Mouse (Mus musculus) forebrain, embryonic 15.5 days (tissue): ENCODE measurements at regions not wholly inside any gene's neighbourhood (a gene's known extent, or its start where the extent isn't known, plus 50 kb on each side); places are given as distances from the start of the nearest gene placed in this dataset.
"Not testable (repeated sequence)": the region's sequence is repeated elsewhere in the genome, so short reads cannot be mapped to it uniquely, and the experiment has no call there.

ENCODE experiments used
- ATAC-seq: fragments of 200-750 bp; cut with Nextera tagmentation; replicated peaks from 2 replicates; pipeline ENCODE4 v1.8.0; 2017; ENCODE audit warnings: mild to moderate bottlenecking, moderate TSS enrichment, moderate library complexity
- H3K27ac ChIP-seq: fragments of 300-500 bp; sonication (generic); replicated peaks from 2 replicates; pipeline ENCODE4 v1.5.1; 2015; ENCODE audit warnings: mild to moderate bottlenecking, inconsistent platforms
- H3K27me3 ChIP-seq: fragments of 300-500 bp; sonication (generic); 2 replicates; pipeline ENCODE4 v1.6.1; 2015; ENCODE audit warnings: inconsistent platforms
- H3K36me3 ChIP-seq: fragments of 300-500 bp; sonication (generic); 2 replicates; pipeline ENCODE4 v1.6.1; 2015; ENCODE audit warnings: mild to moderate bottlenecking, inconsistent platforms
- H3K4me1 ChIP-seq: fragments of 300-500 bp; sonication (generic); 2 replicates; pipeline ENCODE4 v1.6.1; 2015; ENCODE audit warnings: inconsistent platforms
- H3K4me2 ChIP-seq: fragments of 300-500 bp; sonication (generic); replicated peaks from 2 replicates; pipeline ENCODE4 v1.6.1; 2015; ENCODE audit warnings: mild to moderate bottlenecking, inconsistent platforms
- H3K4me3 ChIP-seq: fragments of 300-500 bp; sonication (generic); 2 replicates; pipeline ENCODE4 v1.5.1; 2015; ENCODE audit warnings: mild to moderate bottlenecking, inconsistent platforms
- H3K9ac ChIP-seq: fragments of 300-500 bp; sonication (generic); replicated peaks from 2 replicates; pipeline ENCODE4 v1.6.1; 2015; ENCODE audit warnings: mild to moderate bottlenecking, inconsistent platforms
- H3K9me3 ChIP-seq: fragments of 300-500 bp; sonication (generic); 2 replicates; pipeline ENCODE4 v1.6.1; 2016; ENCODE audit warnings: inconsistent platforms
- WGBS: fragments of 180-500 bp; shearing (Covaris S2); methylation state at CpG from one replicate; pipeline ENCODE4 v1.1.7; 2015; ENCODE audit warnings: mixed read lengths; 5-methylcytosine and 5-hydroxymethylcytosine counted together

DNA sequence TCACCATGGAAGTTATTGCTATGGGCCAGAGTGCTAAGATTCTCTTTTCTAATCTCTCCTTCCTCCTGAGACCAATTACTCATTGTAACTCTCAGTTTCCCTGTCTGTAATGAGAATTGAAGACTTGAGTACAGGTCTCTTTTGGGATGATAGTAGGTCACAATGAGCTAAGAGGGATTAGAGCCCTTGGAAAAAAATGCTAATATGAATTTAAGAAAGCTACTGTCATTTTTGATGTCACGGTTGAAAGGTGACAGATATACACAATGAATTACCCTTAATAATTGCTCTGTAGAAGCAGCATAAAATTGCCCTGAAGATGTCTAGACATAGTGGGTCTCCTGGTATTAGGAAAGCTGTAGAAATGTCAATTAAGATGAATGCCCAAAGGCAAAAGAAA is 178.2 kb downstream of the Kcna4 start:
- no peaks in the 10 kb centered on the region for H3K36me3 ChIP-seq
- no peaks in the 10 kb centered on the region for H3K9me3 ChIP-seq
- no peak overlapping the region for H3K9ac ChIP-seq
- WGBS = 84% methylated on average over 1 of the region's 1 CpGs
- no peak overlapping the region for H3K4me2 ChIP-seq
- no peak overlapping the region for H3K27ac ChIP-seq
- H3K27me3 ChIP-seq = no peaks in the 10 kb centered on the region
- no peak for ATAC-seq
- H3K4me1 ChIP-seq = no peaks in the 10 kb centered on the region
- no peak overlapping the region for H3K4me3 ChIP-seq

DNA sequence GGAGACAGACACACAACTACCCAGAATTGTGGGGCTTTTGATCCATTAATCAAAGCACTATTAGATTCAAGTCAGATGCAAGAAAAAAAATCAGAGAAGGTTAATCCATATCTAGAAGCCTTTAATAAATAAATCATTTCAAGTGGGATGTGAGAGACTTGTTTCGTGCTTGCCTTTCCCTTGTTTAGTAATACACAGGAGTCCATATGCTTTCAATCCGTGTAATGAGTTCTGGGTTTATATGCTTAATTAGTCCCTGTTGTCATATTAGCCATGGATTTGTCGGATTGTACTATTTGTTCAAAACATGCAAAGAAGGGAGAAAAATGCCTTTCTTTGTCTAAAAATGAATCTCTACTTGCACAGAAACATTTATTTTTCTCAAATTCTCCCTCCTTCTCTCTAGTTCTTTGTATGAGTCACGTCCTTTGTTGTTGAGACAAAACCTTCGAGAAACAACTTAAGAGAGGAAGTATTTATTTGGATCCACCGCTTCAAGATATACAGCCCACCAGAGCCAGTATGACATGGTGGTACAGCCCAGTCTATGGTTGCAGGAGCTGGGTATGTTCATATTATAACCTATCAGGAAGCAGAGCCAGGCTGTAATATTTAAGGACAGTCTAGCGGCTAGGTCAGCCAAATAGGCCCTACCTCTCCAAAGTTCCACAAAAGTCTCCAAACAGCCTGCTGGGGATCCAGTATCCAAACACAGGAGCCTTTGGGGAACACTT is 213.4 kb downstream of the Kcna4 start:
- Histone ChIP-seq H3K9ac (no peak overlapping the region), H3K27ac (no peak overlapping the region), H3K4me2 (no peak overlapping the region), H3K27me3 (no peaks in the 10 kb centered on the region), H3K4me3 (no peak overlapping the region), H3K9me3 (no peaks in the 10 kb centered on the region), H3K4me1 (no peaks in the 10 kb centered on the region), H3K36me3 (no peaks in the 10 kb centered on the region)
- 55% methylated on average over 7 of the region's 7 CpGs for WGBS
- no peak for ATAC-seq

- Histone ChIP-seq H3K4me2 (no peak overlapping the region), H3K9ac (no peak overlapping the region), H3K9me3 (no peaks in the 10 kb centered on the region), H3K27ac (no peak overlapping the region), H3K36me3 (no peaks in the 10 kb centered on the region), H3K4me1 (no peaks in the 10 kb centered on the region), H3K27me3 (no peaks in the 10 kb centered on the region), H3K4me3 (no peak overlapping the region)
- 0 out of 2 replicates have a peak, but pooled peaks have one; percentile 19 for ATAC-seq
Measured at GRCm38 (mm10) chr2:107507426-107508167, 217.2 kb downstream of the Kcna4 start.

GRCm38 (mm10) chr2:107515486-107515885 is 225.0 kb downstream of the Kcna4 start:
- not testable (repeated sequence) for H3K4me1 ChIP-seq, H3K27me3 ChIP-seq, H3K4me3 ChIP-seq, H3K9ac ChIP-seq, H3K4me2 ChIP-seq, H3K27ac ChIP-seq, H3K9me3 ChIP-seq, ATAC-seq, H3K36me3 ChIP-seq
- 79% methylated on average over 1 of the region's 1 CpGs for WGBS

- H3K27me3 ChIP-seq = no peaks in the 10 kb centered on the region
- H3K4me1 ChIP-seq = no peaks in the 10 kb centered on the region
- 0 out of 2 replicates have a peak, but pooled peaks cover 3% of the 10 kb centered on the region for H3K9me3 ChIP-seq
- no peaks in the 10 kb centered on the region for H3K36me3 ChIP-seq
- H3K4me3 ChIP-seq = no peak overlapping the region
- H3K27ac ChIP-seq = no peak overlapping the region
- WGBS = 76% methylated on average over 1 of the region's 1 CpGs
- no peak for ATAC-seq
- no peak overlapping the region for H3K9ac ChIP-seq
- no peak overlapping the region for H3K4me2 ChIP-seq
Measured at GRCm38 (mm10) chr2:107518107-107518506, 227.7 kb downstream of the Kcna4 start.

GRCm38 (mm10) chr2:107518759-107519158 is 228.3 kb downstream of the Kcna4 start:
- Histone ChIP-seq H3K27me3 (no peaks in the 10 kb centered on the region), H3K9ac (no peak overlapping the region), H3K4me3 (no peak overlapping the region), H3K4me1 (no peaks in the 10 kb centered on the region), H3K4me2 (no peak overlapping the region), H3K27ac (no peak overlapping the region), H3K36me3 (no peaks in the 10 kb centered on the region), H3K9me3 (0 out of 2 replicates have a peak, but pooled peaks cover 4% of the 10 kb centered on the region)
- ATAC-seq = no peak
- 87% methylated on average over 2 of the region's 2 CpGs for WGBS

GRCm38 (mm10) chr2:107519326-107519725 is 228.9 kb downstream of the Kcna4 start:
- Histone ChIP-seq H3K9me3 (0 out of 2 replicates have a peak, but pooled peaks cover 4% of the 10 kb centered on the region), H3K36me3 (no peaks in the 10 kb centered on the region), H3K4me1 (no peaks in the 10 kb centered on the region), H3K27me3 (no peaks in the 10 kb centered on the region), H3K9ac (no peak overlapping the region), H3K4me2 (no peak overlapping the region), H3K27ac (no peak overlapping the region), H3K4me3 (no peak overlapping the region)
- ATAC-seq = no peak
- 73% methylated on average over 3 of the region's 3 CpGs for WGBS

DNA sequence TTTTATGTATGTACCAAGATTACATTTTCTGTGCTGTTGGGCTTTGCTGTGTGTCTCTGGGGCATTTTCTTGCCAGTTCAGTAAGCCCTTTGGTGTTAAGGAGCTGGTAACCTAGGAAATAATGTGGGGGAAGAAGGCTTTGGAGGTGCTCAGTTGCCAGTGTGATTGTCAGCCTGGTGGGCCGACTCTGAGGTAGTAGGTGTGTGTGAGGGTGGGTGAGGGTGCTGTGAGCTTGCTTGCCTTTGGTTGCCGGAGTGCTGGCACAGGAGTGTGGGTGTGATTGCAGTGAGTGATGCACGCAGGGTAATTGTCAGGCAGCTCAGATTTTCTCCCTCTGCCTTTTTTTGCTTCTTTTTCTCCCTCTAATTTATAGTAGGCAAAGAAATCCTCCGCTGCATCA is 229.3 kb downstream of the Kcna4 start:
- no peak overlapping the region for H3K4me3 ChIP-seq
- H3K27ac ChIP-seq = no peak overlapping the region
- H3K27me3 ChIP-seq = no peaks in the 10 kb centered on the region
- no peak overlapping the region for H3K9ac ChIP-seq
- no peaks in the 10 kb centered on the region for H3K4me1 ChIP-seq
- 0 out of 2 replicates have a peak, but pooled peaks cover 4% of the 10 kb centered on the region for H3K9me3 ChIP-seq
- no peak for ATAC-seq
- H3K4me2 ChIP-seq = no peak overlapping the region
- WGBS = 56% methylated on average over 4 of the region's 4 CpGs
- H3K36me3 ChIP-seq = no peaks in the 10 kb centered on the region

DNA sequence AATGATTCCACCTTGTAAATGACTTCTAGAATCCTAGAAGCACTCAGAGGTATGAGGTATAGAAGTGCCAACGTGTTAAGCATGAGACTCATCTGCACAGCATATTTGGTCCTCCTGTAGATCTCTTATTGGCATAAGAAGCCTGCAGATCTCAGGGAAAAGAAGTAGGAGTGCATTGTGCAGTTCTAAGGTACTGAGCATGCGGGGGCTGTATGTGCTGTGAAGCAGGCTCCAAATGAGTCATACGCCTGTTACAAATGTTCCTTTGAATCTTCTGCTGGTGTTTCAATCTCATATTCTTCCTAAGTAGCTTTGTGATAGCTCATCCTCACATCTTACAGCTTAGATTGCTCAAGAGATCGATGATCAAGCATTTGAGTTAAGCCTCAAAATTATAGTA is 252.7 kb downstream of the Kcna4 start:
- Histone ChIP-seq H3K4me2 (no peak overlapping the region), H3K4me1 (no peaks in the 10 kb centered on the region)

DNA sequence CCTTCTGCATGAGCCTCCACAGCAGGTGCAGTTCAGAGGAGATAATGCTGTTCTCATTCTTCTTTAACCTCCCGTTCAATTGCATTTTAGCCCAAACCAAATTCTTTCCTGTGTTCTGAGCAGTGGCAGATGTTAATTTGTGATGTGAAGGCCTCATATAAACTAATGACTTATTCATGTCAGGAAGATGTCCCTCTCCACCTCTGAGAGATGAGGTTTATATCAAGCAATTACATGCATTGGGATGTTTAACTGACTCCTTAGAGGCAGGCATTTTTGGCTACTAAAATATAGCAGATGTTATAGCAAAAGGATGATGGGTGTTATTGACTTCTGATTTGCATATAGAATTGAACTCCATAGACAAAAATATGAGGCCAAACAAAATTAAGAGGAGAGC is 262.1 kb downstream of the Kcna4 start:
- Histone ChIP-seq H3K4me2 (no peak overlapping the region), H3K9me3 (no peaks in the 10 kb centered on the region), H3K27ac (no peak overlapping the region), H3K27me3 (no peaks in the 10 kb centered on the region), H3K4me3 (no peak overlapping the region), H3K9ac (no peak overlapping the region), H3K4me1 (0 out of 2 replicates have a peak, but pooled peaks cover 3% of the 10 kb centered on the region), H3K36me3 (no peaks in the 10 kb centered on the region)
- ATAC-seq = no peak
- 60% methylated on average over 1 of the region's 1 CpGs for WGBS

More for the DNA sequence above, 252.7 kb downstream of the Kcna4 start:
- no peaks in the 10 kb centered on the region for H3K36me3 ChIP-seq
- 88% methylated on average over 4 of the region's 4 CpGs for WGBS
- no peak overlapping the region for H3K4me3 ChIP-seq
- H3K27ac ChIP-seq = no peak overlapping the region
- H3K9ac ChIP-seq = no peak overlapping the region
- H3K27me3 ChIP-seq = no peaks in the 10 kb centered on the region
- no peaks in the 10 kb centered on the region for H3K9me3 ChIP-seq
- ATAC-seq = no peak

GRCm38 (mm10) chr2:107556239-107556638 is 265.8 kb downstream of the Kcna4 start:
- no peak overlapping the region for H3K9ac ChIP-seq
- H3K4me2 ChIP-seq = no peak overlapping the region
- no peak overlapping the region for H3K27ac ChIP-seq
- 94% methylated on average over 3 of the region's 3 CpGs for WGBS
- no peaks in the 10 kb centered on the region for H3K9me3 ChIP-seq
- H3K36me3 ChIP-seq = no peaks in the 10 kb centered on the region
- ATAC-seq = no peak
- H3K4me3 ChIP-seq = no peak overlapping the region
- no peaks in the 10 kb centered on the region for H3K27me3 ChIP-seq
- 0 out of 2 replicates have a peak, but pooled peaks cover 3% of the 10 kb centered on the region for H3K4me1 ChIP-seq

GRCm38 (mm10) chr2:107569618-107570017 is 279.2 kb downstream of the Kcna4 start:
- ATAC-seq = no peak
- H3K9ac ChIP-seq = no peak overlapping the region

More at GRCm38 (mm10) chr2:107569618-107570017, 279.2 kb downstream of the Kcna4 start:
- H3K9me3 ChIP-seq = no peaks in the 10 kb centered on the region
- no peaks in the 10 kb centered on the region for H3K36me3 ChIP-seq
- H3K4me2 ChIP-seq = no peak overlapping the region
- no peak overlapping the region for H3K4me3 ChIP-seq
- WGBS = 81% methylated on average over 2 of the region's 2 CpGs
- no peak overlapping the region for H3K27ac ChIP-seq
- no peaks in the 10 kb centered on the region for H3K27me3 ChIP-seq
- H3K4me1 ChIP-seq = no peaks in the 10 kb centered on the region
